Mouse (Mus musculus): Measurements from ENCODE around the gene Rcor3. TPM values are rescaled to one million over a fixed set of nuclear protein-coding genes. Genes with fewer than 3 reads are reported as not detected.

Rcor3 gene
- total and polyA plus RNA-seq, 3 experiments: 1.5 to 3.9 (median 3.1) TPM

DNA sequence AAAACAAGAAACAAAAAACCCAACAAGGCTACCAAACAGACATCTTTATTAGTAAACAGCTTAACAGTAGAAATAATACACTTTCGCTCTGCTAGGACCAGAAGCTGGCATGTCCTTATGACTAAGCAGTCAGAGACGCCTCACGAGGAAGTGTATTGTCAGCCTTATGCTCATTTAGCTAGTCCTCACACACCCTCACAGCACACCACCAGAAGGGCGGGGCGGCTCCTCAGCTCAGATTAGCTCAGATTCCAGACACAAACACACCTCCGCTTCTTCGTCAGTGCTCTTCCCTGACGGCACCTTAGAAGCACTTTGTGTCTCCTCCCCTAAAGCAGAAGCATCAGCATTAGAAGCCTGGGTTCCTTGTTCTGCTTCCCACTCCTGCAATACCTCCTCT is 36.5 kb downstream of the Rcor3 start:
- H3K36me3 ChIP-seq (replicated peaks in 1 of 2; ENCODE audit: control insufficient read depth in 1 of 2, insufficient read depth in 1 of 2, low read length in 1 of 2): peaks cover 5 to 28% of the 10 kb centered on the region in 2 experiments

DNA sequence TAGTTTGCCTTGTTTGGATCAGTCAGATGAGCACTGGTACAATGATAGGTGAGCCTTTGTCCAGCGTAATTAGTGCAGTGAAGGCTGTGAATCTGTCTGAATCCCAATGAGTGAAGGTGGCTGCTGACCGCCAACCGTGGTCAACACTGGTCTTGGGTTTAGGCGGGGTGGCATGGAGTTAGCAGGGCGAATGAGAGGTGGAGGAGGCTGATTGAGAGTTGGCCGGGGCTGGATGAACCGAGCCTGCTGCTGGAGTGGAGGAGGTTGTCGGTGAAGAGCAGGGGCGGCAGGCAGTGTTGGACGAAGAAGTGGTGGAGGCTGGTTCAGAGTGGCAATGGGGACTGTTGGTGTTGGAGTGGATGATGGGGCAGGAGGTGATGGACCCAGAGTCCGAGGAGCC is 37.1 kb downstream of the Rcor3 start:
- Histone ChIP-seq H3K27me3 (replicated peaks) (no peaks in the 10 kb centered on the region), H3K27ac (ENCODE audit: insufficient read depth, low read depth) (peak overlapping the region; percentile 25; the same call in 1 of the 2 replicates), H3K4me3 (replicated peaks in 1 of 3; ENCODE audit: low read depth in 2 of 3, low read length in 2 of 3, poor library complexity in 1 of 3) (no peak overlapping the region), H3K36me3 (replicated peaks in 1 of 2; ENCODE audit: control insufficient read depth in 1 of 2, insufficient read depth in 1 of 2, low read length in 1 of 2) (peaks cover 5 to 28% of the 10 kb centered on the region in 2 experiments), H3K9ac (ENCODE audit: insufficient read depth, low read depth) (no peak overlapping the region), H3K79me2 (replicated peaks; ENCODE audit: control insufficient read depth, extremely low read depth, insufficient read depth, poor library complexity, severe bottlenecking) (no peaks in the 10 kb centered on the region), H3K4me1 (ENCODE audit: control insufficient read depth in 1 of 2, insufficient read depth in 2 of 2) (peaks cover 0 to 4% of the 10 kb centered on the region in 2 experiments; a peak in 2 of 4 replicates), H3K4me2 (ENCODE audit: insufficient read depth, low read depth, poor library complexity, severe bottlenecking) (no peak overlapping the region), H3K9me3 (replicated peaks; ENCODE audit: low read length) (no peaks in the 10 kb centered on the region)
- TF ChIP-seq EP300 (IDR thresholded peaks at IDR 0.05; ENCODE audit: low read length): no peak
- no peak for TF ChIP-seq MAZ (IDR thresholded peaks at IDR 0.05; ENCODE audit: low read depth, low read length)
- TF ChIP-seq JUN (IDR thresholded peaks at IDR 0.05; ENCODE audit: insufficient read depth, low read depth, low read length): no peak
- TF ChIP-seq GABPA (IDR thresholded peaks at IDR 0.05; ENCODE audit: insufficient replicate concordance, low read depth, low read length): no peak
- TF ChIP-seq UBTF (IDR thresholded peaks at IDR 0.05; ENCODE audit: low read depth, low read length): no peak
- TF ChIP-seq ELF1 (IDR thresholded peaks at IDR 0.05; ENCODE audit: low read depth, low read length): no peak
- TF ChIP-seq IRF4 (IDR thresholded peaks at IDR 0.05; ENCODE audit: low read depth, low read length): no peak
- TF ChIP-seq CHD2 (IDR thresholded peaks at IDR 0.05; ENCODE audit: low read length): no peak
- TF ChIP-seq MAFK (IDR thresholded peaks at IDR 0.05; ENCODE audit: insufficient replicate concordance, low read length): no peak
- no peak for TF ChIP-seq POLR2AphosphoS2 (IDR thresholded peaks at IDR 0.05; ENCODE audit: low read depth, low read length)
- no peak for TF ChIP-seq ZNF384 (IDR thresholded peaks at IDR 0.05; ENCODE audit: low read depth, low read length)
- no peak for TF ChIP-seq HCFC1 (IDR thresholded peaks at IDR 0.05; ENCODE audit: low read depth, low read length)
- dilution Hi-C loops (cut with MboI; ENCODE audit: extremely low pct_ligation_motif_present, extremely low pct_unique_long_range_greater_than_20kb, low sequenced_read_pairs): no loop called here
- no peak for DNase-seq (ENCODE audit: extremely low read depth)
- in situ Hi-C loops (cut with MboI; ENCODE audit: low pct_ligation_motif_present, low pct_unique_long_range_greater_than_20kb, low sequenced_read_pairs): no loop called here

More for the DNA sequence above, 36.5 kb downstream of the Rcor3 start:
- dilution Hi-C loops (cut with MboI; ENCODE audit: extremely low pct_ligation_motif_present, extremely low pct_unique_long_range_greater_than_20kb, low sequenced_read_pairs) (no loop called here), in situ Hi-C loops (cut with MboI; ENCODE audit: low pct_ligation_motif_present, low pct_unique_long_range_greater_than_20kb, low sequenced_read_pairs) (no loop called here)
- Histone ChIP-seq H3K27ac (ENCODE audit: insufficient read depth, low read depth) (no peak overlapping the region), H3K4me3 (replicated peaks in 1 of 3; ENCODE audit: low read depth in 2 of 3, low read length in 2 of 3, poor library complexity in 1 of 3) (no peak overlapping the region), H3K4me2 (ENCODE audit: insufficient read depth, low read depth, poor library complexity, severe bottlenecking) (no peak overlapping the region), H3K79me2 (replicated peaks; ENCODE audit: control insufficient read depth, extremely low read depth, insufficient read depth, poor library complexity, severe bottlenecking) (no peaks in the 10 kb centered on the region), H3K4me1 (ENCODE audit: control insufficient read depth in 1 of 2, insufficient read depth in 2 of 2) (peaks cover 3 to 10% of the 10 kb centered on the region in 2 experiments), H3K27me3 (replicated peaks) (no peaks in the 10 kb centered on the region), H3K9ac (ENCODE audit: insufficient read depth, low read depth) (no peak overlapping the region), H3K9me3 (replicated peaks; ENCODE audit: low read length) (no peaks in the 10 kb centered on the region)
- TF ChIP-seq ZKSCAN1 (IDR thresholded peaks at IDR 0.05; ENCODE audit: borderline replicate concordance, low read depth, low read length): no peak
- TF ChIP-seq ZMIZ1 (IDR thresholded peaks at IDR 0.05; ENCODE audit: low read depth, low read length): no peak
- no peak for TF ChIP-seq SIN3A (IDR thresholded peaks at IDR 0.05; ENCODE audit: low read length)
- no peak for TF ChIP-seq TBP (conservative IDR thresholded peaks at IDR 0.05; ENCODE audit: low read depth, low read length)
- TF ChIP-seq USF2 (conservative IDR thresholded peaks at IDR 0.05; ENCODE audit: low read depth, low read length): no peak
- TF ChIP-seq CTCF (conservative IDR thresholded peaks at IDR 0.05 in 1 of 2, IDR thresholded peaks at IDR 0.05 in 1 of 2; ENCODE audit: low read depth in 2 of 2, low read length in 2 of 2): no peak
- no peak for TF ChIP-seq ZC3H11A (IDR thresholded peaks at IDR 0.05; ENCODE audit: low read depth, low read length)
- no peak for TF ChIP-seq MAX (IDR thresholded peaks at IDR 0.05; ENCODE audit: low read length)
- TF ChIP-seq MYC (IDR thresholded peaks at IDR 0.05; ENCODE audit: low read depth, low read length): no peak
- TF ChIP-seq MXI1 (IDR thresholded peaks at IDR 0.05; ENCODE audit: low read depth, low read length): no peak
- TF ChIP-seq POLR2A (IDR thresholded peaks at IDR 0.05; ENCODE audit: low read depth, low read length): no peak
- no peak for TF ChIP-seq UBTF (IDR thresholded peaks at IDR 0.05; ENCODE audit: low read depth, low read length)
- no peak for TF ChIP-seq TCF12 (IDR thresholded peaks at IDR 0.05; ENCODE audit: low read depth, low read length)
- TF ChIP-seq GABPA (IDR thresholded peaks at IDR 0.05; ENCODE audit: insufficient replicate concordance, low read depth, low read length): no peak
- TF ChIP-seq NRF1 (IDR thresholded peaks at IDR 0.05; ENCODE audit: low read depth, low read length): no peak
- no peak for TF ChIP-seq IRF4 (IDR thresholded peaks at IDR 0.05; ENCODE audit: low read depth, low read length)
- TF ChIP-seq PAX5 (IDR thresholded peaks at IDR 0.05; ENCODE audit: low read length): no peak
- no peak for TF ChIP-seq KAT2A (IDR thresholded peaks at IDR 0.05; ENCODE audit: insufficient replicate concordance, low read length)
- no peak for DNase-seq (ENCODE audit: extremely low read depth)

Data from CH12.LX (cell line).